Mouse (Mus musculus): Measurements from ENCODE around the gene Cbr1.

The Cbr1 gene

GRCm38 (mm10) chr16:93605553-93605952 is at the start of gene Cbr1:
Cbr1 (plus strand) TSS chr16:93605853.
- DNase-seq (ENCODE audit: low read depth, low spot score): no peak

DNA sequence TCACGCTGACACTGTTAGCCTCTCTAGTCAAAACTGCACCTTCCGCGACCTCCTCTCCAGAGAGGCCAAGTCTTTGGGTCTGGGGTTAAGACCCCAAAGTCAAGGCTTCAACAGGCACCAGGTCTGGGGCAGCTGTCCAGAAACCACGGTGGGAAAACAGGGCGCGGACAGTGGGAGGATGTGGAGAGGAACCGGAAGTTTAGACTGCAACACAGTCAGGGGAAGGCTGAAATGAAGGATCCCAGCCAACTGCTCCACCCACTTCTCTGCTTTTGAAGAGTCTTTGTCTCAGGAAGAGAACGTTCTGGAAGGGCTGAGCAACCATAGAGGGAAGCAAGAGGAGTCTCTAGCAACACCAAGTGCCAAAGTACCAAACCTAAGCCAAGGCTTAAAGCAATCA is 48.0 kb upstream of the Cbr1 start:
- DNase-seq (ENCODE audit: low read depth, low spot score): no peak

DNA sequence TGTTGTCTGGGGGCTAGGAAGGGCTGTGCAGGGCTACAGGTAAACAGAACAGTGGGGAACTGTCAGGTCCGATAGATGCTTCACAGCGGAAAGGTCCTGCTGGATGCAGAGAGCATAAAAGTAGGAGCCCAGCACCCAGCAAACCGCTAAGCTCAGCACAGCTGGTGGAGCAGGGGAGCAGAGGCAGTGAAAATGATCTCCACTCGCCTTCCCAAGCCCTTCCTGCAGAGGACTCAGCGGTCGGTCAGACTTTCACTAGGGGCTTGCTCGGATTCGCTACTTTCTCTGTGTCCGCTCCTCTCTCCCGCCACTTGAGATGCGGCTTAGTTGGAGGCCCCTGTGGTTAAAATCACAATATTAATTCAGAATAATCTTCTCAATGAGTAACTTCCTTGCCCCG is 47.2 kb upstream of the Cbr1 start:
- no peak for DNase-seq (ENCODE audit: low read depth, low spot score)

- no peak for DNase-seq (ENCODE audit: low read depth, low spot score)
Observed at GRCm38 (mm10) chr16:93572383-93572782, 33.3 kb upstream of the Cbr1 start.

DNA sequence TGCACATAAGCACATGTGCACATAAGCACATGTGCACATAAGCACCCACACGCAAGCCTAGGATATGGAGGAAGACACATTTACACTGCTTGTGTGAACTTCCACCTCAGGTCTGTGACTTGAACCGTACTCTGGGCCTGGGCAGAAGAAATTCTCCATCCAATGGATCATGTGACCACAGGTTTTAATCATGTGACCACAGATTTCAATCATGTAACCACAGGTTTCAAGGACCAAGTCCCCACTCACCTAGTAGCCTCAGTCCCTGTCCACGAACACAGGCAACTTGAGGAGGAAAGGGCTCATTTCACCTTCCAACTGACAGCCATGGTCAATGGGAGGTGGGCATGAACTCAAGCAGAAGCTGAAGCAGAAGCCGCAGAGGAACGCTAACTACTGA is 32.2 kb upstream of the Cbr1 start:
- DNase-seq (ENCODE audit: low read depth, low spot score): no peak

DNA sequence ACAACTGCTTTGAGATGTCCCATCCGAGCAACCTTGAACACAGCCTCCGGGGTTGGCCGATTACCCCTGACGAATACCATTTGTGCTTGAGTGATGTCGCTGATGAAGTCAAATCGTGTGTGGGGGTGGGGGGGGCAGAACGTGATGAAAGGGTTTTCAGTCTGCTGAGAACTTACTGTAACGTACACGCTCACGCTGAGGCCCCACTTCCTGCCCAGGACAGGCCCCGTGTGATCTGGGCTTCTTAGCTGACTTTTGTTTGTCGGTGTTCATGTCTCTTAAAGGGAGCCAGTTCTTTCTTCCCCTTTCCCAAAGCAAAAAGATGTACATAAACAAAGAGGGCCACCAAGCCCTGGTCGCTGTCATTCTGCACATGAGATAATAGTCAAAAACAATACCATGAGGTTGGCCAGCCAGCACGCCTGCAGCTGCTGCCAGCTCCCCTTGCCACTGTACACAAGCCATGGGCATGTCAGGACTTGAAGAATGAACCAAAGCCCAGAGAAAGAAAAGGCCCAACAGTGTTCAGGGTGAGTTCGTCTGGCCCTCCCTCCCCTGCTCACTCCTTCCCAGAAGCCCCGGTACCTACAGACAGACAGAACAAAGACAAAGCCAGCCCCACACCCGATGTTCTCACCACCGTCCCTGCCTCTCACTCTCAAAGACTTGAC is 31.0 kb upstream of the Cbr1 start:
- no peak for DNase-seq (ENCODE audit: low read depth, low spot score)

DNA sequence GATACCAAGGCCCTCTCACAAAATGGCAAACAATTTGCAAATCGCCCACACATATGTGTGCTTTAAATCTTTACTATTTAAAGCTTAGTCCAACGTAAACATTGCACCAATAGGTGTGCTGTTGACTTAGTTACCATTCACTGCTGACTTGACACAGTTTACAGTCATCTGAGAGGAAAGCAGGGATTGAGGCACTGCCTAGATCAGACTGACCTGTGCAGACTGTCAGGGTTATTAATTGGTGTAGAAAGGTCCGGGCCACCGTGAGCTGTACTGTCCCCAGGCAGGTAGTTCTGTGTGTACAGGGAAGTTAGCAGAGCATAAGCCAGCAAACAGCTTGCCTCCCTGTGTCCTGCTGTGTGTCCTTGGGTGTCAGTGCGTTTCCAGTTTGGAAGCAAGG is 30.1 kb upstream of the Cbr1 start:
- no peak for DNase-seq (ENCODE audit: low read depth, low spot score)

DNA sequence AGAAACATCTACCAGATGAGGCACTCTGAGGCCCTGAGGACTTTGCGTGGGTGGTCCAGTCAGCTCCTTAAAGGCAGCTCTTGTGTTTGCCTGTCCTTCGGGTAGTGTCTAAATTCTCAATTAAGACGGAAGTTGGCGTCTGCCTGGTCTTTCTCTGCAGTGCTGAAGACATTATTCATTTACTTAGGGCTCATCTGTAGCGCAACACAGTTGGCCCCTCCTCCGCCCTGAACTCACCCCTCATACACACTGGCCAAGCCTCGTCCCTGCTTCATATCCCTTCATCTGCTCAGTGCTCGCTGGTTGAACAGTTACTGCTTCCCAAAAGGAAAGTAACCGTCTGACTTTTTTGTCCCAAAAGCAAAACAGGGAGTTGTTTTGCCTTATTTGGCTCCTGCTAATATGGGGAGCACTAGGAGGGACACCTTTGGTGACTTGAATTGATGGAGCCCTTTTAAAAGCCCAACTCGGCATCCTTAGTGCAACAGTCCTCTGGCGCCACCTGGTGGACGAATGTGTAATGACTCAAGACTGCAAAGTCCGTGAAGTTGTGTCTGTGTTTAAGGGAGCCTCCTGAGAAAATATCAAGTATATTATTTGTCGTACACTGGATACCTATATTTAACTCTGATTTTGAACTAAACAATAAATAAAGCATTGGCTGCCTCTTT is 29.1 kb upstream of the Cbr1 start:
- DNase-seq (ENCODE audit: low read depth, low spot score): peak; percentile 56

- no peak for DNase-seq (ENCODE audit: low read depth, low spot score)
Observed at GRCm38 (mm10) chr16:93578346-93579005, 27.2 kb upstream of the Cbr1 start.

- DNase-seq (ENCODE audit: low read depth, low spot score): no peak
Observed at GRCm38 (mm10) chr16:93581125-93581524, 24.5 kb upstream of the Cbr1 start.

DNA sequence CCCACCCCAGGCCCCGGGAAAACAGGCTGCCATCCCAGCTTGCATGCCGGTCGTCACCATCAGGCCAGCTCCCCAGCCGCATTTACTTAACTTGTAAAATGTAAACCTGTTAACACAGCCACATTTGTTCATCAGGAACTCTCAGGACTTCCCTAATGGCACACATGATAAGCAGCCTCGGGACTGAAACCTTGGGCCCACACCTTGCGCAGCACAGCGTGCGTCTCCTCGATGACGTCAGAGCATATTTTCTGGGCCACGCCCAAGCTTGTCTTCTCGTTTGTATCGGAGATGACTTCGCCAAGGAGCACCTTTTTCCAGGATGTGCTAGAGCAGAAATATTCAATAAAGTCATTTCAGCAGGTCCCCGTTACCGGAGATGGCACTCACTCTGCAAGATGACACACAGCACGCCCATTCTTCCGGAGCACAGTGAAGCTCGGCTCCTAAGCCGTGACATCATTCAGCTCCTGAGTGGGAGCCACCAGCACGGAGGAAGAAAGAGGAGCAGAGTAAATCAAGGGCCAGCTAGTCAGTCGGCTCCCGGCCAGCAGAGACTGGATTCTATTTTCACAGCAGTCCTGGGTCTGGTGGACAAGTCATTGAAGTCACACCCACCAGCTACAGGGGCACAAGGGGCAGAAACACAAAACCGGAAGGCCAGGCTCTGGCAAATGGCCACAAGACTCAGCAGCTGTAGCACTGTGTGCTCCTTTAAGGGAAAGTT is 20.5 kb upstream of the Cbr1 start:
- DNase-seq (ENCODE audit: low read depth, low spot score): no peak

DNA sequence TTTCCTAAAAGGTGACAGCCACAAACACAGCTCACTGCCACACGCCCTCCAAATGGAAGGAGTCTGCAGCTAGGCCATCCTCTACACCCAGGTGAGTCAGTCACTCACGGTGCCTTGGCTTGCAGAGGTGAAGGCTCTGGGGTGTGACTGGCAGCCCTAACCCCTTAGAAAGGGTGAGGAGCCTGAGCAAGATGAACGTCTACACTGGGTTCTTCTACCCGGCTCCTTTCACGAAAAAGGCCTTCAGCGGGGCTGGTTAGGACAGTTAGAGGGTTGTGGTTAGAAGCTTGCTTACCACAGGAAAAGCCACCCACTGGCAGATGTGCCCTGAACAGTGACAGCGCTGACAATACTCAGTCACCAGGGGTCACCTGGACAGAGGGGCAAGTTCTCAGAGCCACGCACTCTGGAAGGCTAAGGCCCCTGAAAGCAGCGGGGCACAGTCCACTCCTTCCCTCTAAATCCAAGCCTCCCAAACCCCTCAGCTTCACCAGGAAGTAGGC is 19.9 kb upstream of the Cbr1 start:
- DNase-seq (ENCODE audit: low read depth, low spot score): no peak

DNA sequence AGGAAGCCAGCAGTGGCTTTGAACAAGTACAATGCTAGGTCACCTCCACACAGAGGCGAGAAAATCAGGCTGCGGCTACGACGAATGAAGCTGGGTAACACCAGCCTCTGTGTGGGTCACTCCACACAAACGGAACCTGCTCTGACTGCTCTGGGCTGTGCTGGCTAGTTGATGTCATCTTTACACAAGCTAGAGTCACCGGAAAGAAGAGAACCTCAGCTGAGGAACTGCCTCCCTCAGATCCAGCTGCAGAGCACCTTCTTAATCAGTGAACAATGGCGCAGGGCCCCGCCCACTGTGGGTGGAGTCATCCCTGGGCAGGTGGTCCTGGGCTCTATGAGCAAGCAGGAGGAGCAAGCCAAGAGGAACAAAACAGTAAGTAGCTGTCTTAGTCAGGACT is 19.3 kb upstream of the Cbr1 start:
- DNase-seq (ENCODE audit: low read depth, low spot score): no peak

GRCm38 (mm10) chr16:93588281-93588680 is 17.4 kb upstream of the Cbr1 start:
- no peak for DNase-seq (ENCODE audit: low read depth, low spot score)

DNA sequence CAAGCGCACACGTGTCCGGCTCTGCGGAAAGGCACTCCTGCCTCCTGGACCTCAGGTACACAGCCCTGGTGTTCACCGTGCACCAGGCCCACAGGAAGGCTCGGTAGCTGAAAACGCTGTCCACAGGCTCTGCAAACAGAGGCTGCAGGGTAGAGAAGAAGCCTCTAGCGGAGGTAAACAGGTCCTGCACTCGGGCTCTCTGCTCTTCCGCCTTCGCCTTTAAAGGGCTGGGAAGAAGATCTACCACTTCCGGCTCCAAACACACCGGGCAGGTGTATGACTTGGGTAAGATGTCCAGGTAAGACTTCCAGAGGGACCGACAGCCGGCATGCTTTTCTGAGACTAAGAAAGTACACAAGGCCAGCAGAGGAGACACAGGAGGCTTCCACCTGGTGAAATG is 14.7 kb upstream of the Cbr1 start:
- DNase-seq (ENCODE audit: low read depth, low spot score): no peak

DNA sequence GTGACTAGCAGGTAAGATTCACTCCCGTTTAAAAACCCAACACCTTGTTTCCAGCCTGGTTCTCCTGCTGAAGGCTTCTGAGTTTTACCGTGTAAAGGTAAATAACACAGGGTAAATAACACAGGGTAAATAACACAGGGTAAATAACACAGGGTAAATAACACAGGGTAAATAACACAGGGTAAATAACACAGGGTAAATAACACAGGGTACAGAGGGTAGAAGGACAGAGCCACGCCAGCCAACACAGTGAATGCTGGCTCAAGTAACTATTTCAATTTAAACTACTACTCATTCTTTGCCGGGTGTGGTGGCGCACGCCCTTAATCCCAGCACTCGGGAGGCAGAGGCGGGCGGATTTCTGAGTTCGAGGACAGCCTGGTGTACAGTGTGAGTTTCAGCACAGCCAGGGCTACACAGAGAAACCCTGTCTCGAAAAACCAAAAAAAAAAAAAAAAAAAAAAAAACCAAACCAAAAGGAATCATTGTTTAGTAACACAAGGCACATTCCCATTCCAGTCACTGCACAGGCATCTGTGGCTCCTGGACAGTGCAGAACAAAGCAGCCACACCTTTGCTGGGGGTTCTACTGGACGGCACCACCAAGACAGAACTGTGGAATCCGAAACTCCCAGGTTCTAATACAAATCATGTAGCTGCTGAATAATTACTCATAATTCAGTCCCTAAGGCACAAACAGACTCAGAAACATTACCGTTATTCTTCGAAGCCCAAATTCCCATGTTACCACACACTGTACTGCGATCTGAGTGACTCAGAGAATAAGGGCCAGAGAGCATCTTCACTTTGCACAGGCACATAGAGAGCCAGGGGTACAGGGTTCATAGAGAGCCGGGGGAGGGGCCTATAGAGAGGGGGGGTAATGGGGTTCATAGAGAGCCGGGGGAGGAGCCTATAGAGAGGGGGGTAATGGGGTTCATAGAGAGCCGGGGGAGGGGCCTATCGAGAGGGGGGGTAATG is 13.9 kb upstream of the Cbr1 start:
- no peak for DNase-seq (ENCODE audit: low read depth, low spot score)

GRCm38 (mm10) chr16:93592711-93593110 is 12.9 kb upstream of the Cbr1 start:
- no peak for DNase-seq (ENCODE audit: low read depth, low spot score)

GRCm38 (mm10) chr16:93593406-93593805 is 12.2 kb upstream of the Cbr1 start:
- DNase-seq (ENCODE audit: low read depth, low spot score): no peak

- DNase-seq (ENCODE audit: low read depth, low spot score): no peak
Observed at GRCm38 (mm10) chr16:93594448-93594847, 11.2 kb upstream of the Cbr1 start.

DNA sequence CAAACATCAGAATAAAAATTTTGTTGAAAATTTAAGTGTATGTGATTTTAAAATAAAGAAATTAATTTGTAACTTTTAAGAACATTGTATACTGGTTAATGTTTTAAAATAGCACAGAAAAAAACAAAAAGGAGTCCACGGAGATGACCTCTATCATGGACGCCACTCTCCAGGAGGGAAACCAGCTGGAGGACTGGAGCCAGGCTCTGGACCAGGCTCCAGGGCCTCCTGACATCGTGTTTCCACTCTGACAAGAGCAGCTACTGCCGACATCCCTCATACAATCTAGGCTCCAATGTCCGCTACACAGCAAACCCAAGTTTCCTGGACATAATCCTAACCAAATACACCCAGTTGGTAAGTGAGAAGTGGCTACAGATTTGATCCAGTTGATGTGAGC is 9.9 kb upstream of the Cbr1 start:
- no peak for DNase-seq (ENCODE audit: low read depth, low spot score)

- no peak for DNase-seq (ENCODE audit: low read depth, low spot score)
Observed at GRCm38 (mm10) chr16:93596807-93597206, 8.8 kb upstream of the Cbr1 start.

Data from skeletal muscle tissue, adult 2 months (tissue).